Mouse (Mus musculus): ENCODE results near the gene Gm5089. TPM values are rescaled to one million over a fixed set of nuclear protein-coding genes. Genes with fewer than 3 reads are reported as not detected.

The Gm5089 gene
- total RNA-seq, 2 experiments from 2014 or later, result 0.18 TPM; not detected in 1

- intact Hi-C loops (cut with DNase I), result loop anchor here (5.0 kb wide), 2 partner anchors 72 to 252 kb away; no protein-coding TSS in a partner anchor
- no peak for DNase-seq (ENCODE audit: low spot score in 2 of 2)
Measured at GRCm38 (mm10) chr14:122479461-122480109, 28.7 kb upstream of the Gm5089 start.

GRCm38 (mm10) chr14:122478574-122479011 is 27.7 kb upstream of the Gm5089 start:
- no peak for DNase-seq (ENCODE audit: low spot score in 2 of 2)

GRCm38 (mm10) chr14:122477971-122478573 is 27.2 kb upstream of the Gm5089 start:
- intact Hi-C loops (cut with DNase I), result loop anchor here (5.0 kb wide), 2 partner anchors 71 to 251 kb away; no protein-coding TSS in a partner anchor
- no peak for DNase-seq (ENCODE audit: low spot score in 2 of 2)

More at GRCm38 (mm10) chr14:122478574-122479011, 27.7 kb upstream of the Gm5089 start:
- intact Hi-C loops (cut with DNase I), result loop anchor here (5.0 kb wide), 2 partner anchors 71 to 251 kb away; no protein-coding TSS in a partner anchor

GRCm38 (mm10) chr14:122477261-122477671 is 26.4 kb upstream of the Gm5089 start:
- intact Hi-C loops (cut with DNase I), result loop anchor here (5.0 kb wide), 2 partner anchors 70 to 250 kb away; no protein-coding TSS in a partner anchor
- DNase-seq (ENCODE audit: low spot score in 2 of 2), result no peak

GRCm38 (mm10) chr14:122476822-122477215 is 25.9 kb upstream of the Gm5089 start:
- DNase-seq (ENCODE audit: low spot score in 2 of 2), result no peak

GRCm38 (mm10) chr14:122476041-122476821 is 25.3 kb upstream of the Gm5089 start:
- no peak for DNase-seq (ENCODE audit: low spot score in 2 of 2)
- intact Hi-C loops (cut with DNase I), result loop anchor here (5.0 kb wide), 2 partner anchors 69 to 249 kb away; no protein-coding TSS in a partner anchor

More at GRCm38 (mm10) chr14:122476822-122477215, 25.9 kb upstream of the Gm5089 start:
- intact Hi-C loops (cut with DNase I), result loop anchor here (5.0 kb wide), 2 partner anchors 70 to 250 kb away; no protein-coding TSS in a partner anchor

- DNase-seq (ENCODE audit: low spot score in 2 of 2), result no peak
- intact Hi-C loops (cut with DNase I), result loop anchor here (5.0 kb wide), 2 partner anchors 68 to 248 kb away; no protein-coding TSS in a partner anchor
Measured at GRCm38 (mm10) chr14:122475557-122476040, 24.7 kb upstream of the Gm5089 start.

- intact Hi-C loops (cut with DNase I), result loop anchor here (5.0 kb wide), 3 partner anchors 68 to 248 kb away; no protein-coding TSS in a partner anchor
- peak in 1 of 2 experiments; percentile 44 for DNase-seq (ENCODE audit: low spot score in 2 of 2)
Measured at GRCm38 (mm10) chr14:122474891-122475556, 24.1 kb upstream of the Gm5089 start, which contains the start of gene Zic2. Gene Zic2 (plus strand): TSS chr14:122475435.

- intact Hi-C loops (cut with DNase I), result loop anchor here (5.0 kb wide), 1 partner anchor 97 kb away; no protein-coding TSS in a partner anchor
- no peak for DNase-seq (ENCODE audit: low spot score in 2 of 2)
Measured at GRCm38 (mm10) chr14:122474041-122474890, 23.4 kb upstream of the Gm5089 start.

- intact Hi-C loops (cut with DNase I), result loop anchor here (5.0 kb wide), 1 partner anchor 96 kb away; no protein-coding TSS in a partner anchor
- DNase-seq (ENCODE audit: low spot score in 2 of 2), result no peak
Measured at GRCm38 (mm10) chr14:122473211-122473751, 22.4 kb upstream of the Gm5089 start.

GRCm38 (mm10) chr14:122472647-122473046 is 21.7 kb upstream of the Gm5089 start:
- DNase-seq (ENCODE audit: low spot score in 2 of 2), result no peak
- intact Hi-C loops (cut with DNase I), result loop anchor here (5.0 kb wide), 1 partner anchor 95 kb away; no protein-coding TSS in a partner anchor

- DNase-seq (ENCODE audit: low spot score in 2 of 2), result no peak
- intact Hi-C loops (cut with DNase I), result loop anchor here (5.0 kb wide), 1 partner anchor 95 kb away; no protein-coding TSS in a partner anchor
Measured at GRCm38 (mm10) chr14:122472161-122472560, 21.2 kb upstream of the Gm5089 start.

- intact Hi-C loops (cut with DNase I), result loop anchor here (5.0 kb wide), 1 partner anchor 94 kb away; no protein-coding TSS in a partner anchor
- no peak for DNase-seq (ENCODE audit: low spot score in 2 of 2)
Measured at GRCm38 (mm10) chr14:122471449-122472085, 20.7 kb upstream of the Gm5089 start.

- intact Hi-C loops (cut with DNase I), result no loop called here
- DNase-seq (ENCODE audit: low spot score in 2 of 2), result no peak
Measured at GRCm38 (mm10) chr14:122468971-122469755, 18.2 kb upstream of the Gm5089 start.

GRCm38 (mm10) chr14:122467926-122468841 is 17.3 kb upstream of the Gm5089 start:
- no peak for DNase-seq (ENCODE audit: low spot score in 2 of 2)
- intact Hi-C loops (cut with DNase I), result no loop called here
